Mouse (Mus musculus) CH12.LX (cell line): ENCODE measurements around the gene Vav1. TPM values are rescaled to one million over a fixed set of nuclear protein-coding genes. Genes with fewer than 3 reads are reported as not detected.

Experiments used
- DNase-seq: peaks from one replicate; pipeline ENCODE4 v3.0.0-alpha.2; 2013; ENCODE audit errors: extremely low read depth
- H3K27ac ChIP-seq: 2 replicates; pipeline ENCODE4 v1.5.1; 2012; ENCODE audit warnings: low read depth, mild to moderate bottlenecking, control low read depth, moderate library complexity; ENCODE audit not compliant: insufficient read depth
- H3K27me3 ChIP-seq: replicated peaks from 2 replicates; pipeline ENCODE3; 2012; ENCODE audit warnings: inconsistent platforms
- H3K36me3 ChIP-seq, 2 experiments: replicated peaks in 1 of 2; 2 replicates each; pipeline versions ENCODE3 to v1.6.1; 2012; ENCODE audit warnings: inconsistent platforms in 1 of 2, low read length in 1 of 2, mild to moderate bottlenecking in 1 of 2, mixed read lengths in 1 of 2, moderate library complexity in 1 of 2; ENCODE audit not compliant: control insufficient read depth in 1 of 2, insufficient read depth in 1 of 2
- H3K4me1 ChIP-seq, 2 experiments: 2 replicates each; pipeline ENCODE4 v1.6.1; 2012; ENCODE audit warnings: inconsistent platforms in 1 of 2, moderate library complexity in 1 of 2; ENCODE audit not compliant: insufficient read depth in 2 of 2, control insufficient read depth in 1 of 2
- H3K4me2 ChIP-seq: 2 replicates; pipeline ENCODE4 v1.6.1; 2012; ENCODE audit warnings: low read depth, mild to moderate bottlenecking, control low read depth; ENCODE audit not compliant: poor library complexity, insufficient read depth, severe bottlenecking
- H3K4me3 ChIP-seq, 3 experiments: fragments of 150-350 bp in 1 of 3; sonication (generic) in 1 of 3; replicated peaks in 1 of 3; 2 replicates each; pipeline versions ENCODE3 to v1.5.1; 2011 to 2012; ENCODE audit warnings: low read depth in 2 of 3, low read length in 2 of 3, mild to moderate bottlenecking in 2 of 3, moderate library complexity in 2 of 3, control low read depth in 1 of 3, improper control_type of control experiment in 1 of 3, inconsistent platforms in 1 of 3, mixed read lengths in 1 of 3; ENCODE audit not compliant: poor library complexity in 1 of 3
- H3K79me2 ChIP-seq: replicated peaks from 2 replicates; pipeline ENCODE4 v1.6.1; 2012; ENCODE audit warnings: mild to moderate bottlenecking, moderate library complexity; ENCODE audit not compliant: control insufficient read depth, poor library complexity, insufficient read depth, severe bottlenecking; ENCODE audit errors: extremely low read depth
- H3K9ac ChIP-seq: 2 replicates; pipeline ENCODE4 v1.6.1; 2012; ENCODE audit warnings: low read depth, mild to moderate bottlenecking, control low read depth, moderate library complexity; ENCODE audit not compliant: insufficient read depth
- H3K9me3 ChIP-seq: replicated peaks from 2 replicates; pipeline ENCODE3; 2012; ENCODE audit warnings: low read length, inconsistent platforms, mixed read lengths
- CHD1 ChIP-seq: IDR thresholded peaks from 2 replicates; pipeline ENCODE4 v1.6.1; 2012; ENCODE audit warnings: low read depth, low read length, improper control_type of control experiment, inconsistent platforms
- CTCF ChIP-seq, 2 experiments: IDR thresholded peaks in 1 of 2; conservative IDR thresholded peaks in 1 of 2; 2 replicates each; pipeline ENCODE4 v1.5.1; 2011 to 2012; ENCODE audit warnings: low read depth in 2 of 2, low read length in 2 of 2, improper control_type of control experiment in 1 of 2, inconsistent platforms in 1 of 2, mild to moderate bottlenecking in 1 of 2, moderate library complexity in 1 of 2
- HCFC1 ChIP-seq: IDR thresholded peaks from 2 replicates; pipeline ENCODE4 v1.6.1; 2012; ENCODE audit warnings: low read depth, mild to moderate bottlenecking, inconsistent platforms, low read length, improper control_type of control experiment
- IRF4 ChIP-seq: IDR thresholded peaks from 2 replicates; pipeline ENCODE4 v1.6.1; 2014; ENCODE audit warnings: low read depth, mild to moderate bottlenecking, inconsistent platforms, low read length, improper control_type of control experiment
- JUN ChIP-seq: IDR thresholded peaks from 2 replicates; pipeline ENCODE4 v1.6.1; 2011; ENCODE audit warnings: low read depth, mild to moderate bottlenecking, low read length, improper control_type of control experiment, moderate library complexity; ENCODE audit not compliant: insufficient read depth
- JUND ChIP-seq: conservative IDR thresholded peaks from 2 replicates; pipeline ENCODE4 v1.6.1; 2011; ENCODE audit warnings: low read depth, low read length, improper control_type of control experiment
- KAT2A ChIP-seq: IDR thresholded peaks from 2 replicates; pipeline ENCODE4 v1.6.1; 2012; ENCODE audit warnings: low read length, improper control_type of control experiment, inconsistent platforms; ENCODE audit not compliant: insufficient replicate concordance
- MAFK ChIP-seq: IDR thresholded peaks from 2 replicates; pipeline ENCODE4 v1.6.1; 2011; ENCODE audit warnings: low read length, improper control_type of control experiment; ENCODE audit not compliant: insufficient replicate concordance
- MAX ChIP-seq: IDR thresholded peaks from 2 replicates; pipeline ENCODE4 v1.6.1; 2011; ENCODE audit warnings: low read length, improper control_type of control experiment
- MAZ ChIP-seq: IDR thresholded peaks from 2 replicates; pipeline ENCODE4 v1.6.1; 2012; ENCODE audit warnings: low read depth, mild to moderate bottlenecking, inconsistent platforms, low read length, improper control_type of control experiment, moderate library complexity
- MXI1 ChIP-seq: IDR thresholded peaks from 2 replicates; pipeline ENCODE4 v1.6.1; 2011; ENCODE audit warnings: mild to moderate bottlenecking, low read depth, low read length, improper control_type of control experiment
- NRF1 ChIP-seq: IDR thresholded peaks from 2 replicates; pipeline ENCODE4 v1.6.1; 2014; ENCODE audit warnings: low read depth, mild to moderate bottlenecking, inconsistent platforms, low read length, improper control_type of control experiment, moderate library complexity
- PAX5 ChIP-seq: IDR thresholded peaks from 2 replicates; pipeline ENCODE4 v1.6.1; 2012; ENCODE audit warnings: low read length, inconsistent platforms, mixed read lengths
- POLR2AphosphoS2 ChIP-seq: IDR thresholded peaks from 2 replicates; pipeline ENCODE4 v1.6.1; 2011; ENCODE audit warnings: low read depth, low read length, improper control_type of control experiment
- SIN3A ChIP-seq: IDR thresholded peaks from 2 replicates; pipeline ENCODE4 v1.6.1; 2012; ENCODE audit warnings: low read length, improper control_type of control experiment, inconsistent platforms
- SMC3 ChIP-seq: IDR thresholded peaks from 2 replicates; pipeline ENCODE4 v1.6.1; 2011; ENCODE audit warnings: low read depth, low read length, improper control_type of control experiment
- TCF12 ChIP-seq: IDR thresholded peaks from 2 replicates; pipeline ENCODE4 v1.6.1; 2014; ENCODE audit warnings: low read depth, mild to moderate bottlenecking, inconsistent platforms, low read length, improper control_type of control experiment
- UBTF ChIP-seq: IDR thresholded peaks from 2 replicates; pipeline ENCODE4 v1.6.1; 2012; ENCODE audit warnings: low read depth, mild to moderate bottlenecking, inconsistent platforms, low read length, improper control_type of control experiment, moderate library complexity
- USF1 ChIP-seq: IDR thresholded peaks from 2 replicates; pipeline ENCODE4 v1.6.1; 2014; ENCODE audit warnings: low read depth, mild to moderate bottlenecking, inconsistent platforms, low read length, improper control_type of control experiment
- ZNF384 ChIP-seq: IDR thresholded peaks from 2 replicates; pipeline ENCODE4 v1.6.1; 2012; ENCODE audit warnings: low read depth, low read length, improper control_type of control experiment, inconsistent platforms
- dilution Hi-C: fragments of 300-500 bp; cut with MboI; formaldehyde crosslinking; loops from 2 replicates; pipeline ENCODE4 v1.14.3; 2020; ENCODE audit warnings: low sequenced_read_pairs; ENCODE audit not compliant: extremely low pct_unique_long_range_greater_than_20kb, extremely low pct_ligation_motif_present
- in situ Hi-C: fragments of 300-500 bp; cut with MboI; formaldehyde crosslinking; loops from 3 replicates; pipeline ENCODE4 v1.14.3; 2019; ENCODE audit warnings: low sequenced_read_pairs, low pct_ligation_motif_present, low pct_unique_long_range_greater_than_20kb, mixed read lengths
- polyA plus RNA-seq: library from polyadenylated mRNA; unstranded; fragments of >175 nt; gene quantifications from 2 replicates; pipeline ENCODE4 v1.2.1, GENCODE M21; 2012; ENCODE audit warnings: low read depth; ENCODE audit not compliant: insufficient read length
- total RNA-seq, 2 experiments: library from RNA; depleted of rRNA; stranded (reverse); fragments of 300-350 nt in 1 of 2; fragments of >200 nt in 1 of 2; gene quantifications; 2 replicates each; pipeline ENCODE4 v1.2.3; 2012 to 2014

Vav1 gene
- total and polyA plus RNA-seq, 3 experiments, result 60.3 to 90.9 (median 84.3) TPM

DNA sequence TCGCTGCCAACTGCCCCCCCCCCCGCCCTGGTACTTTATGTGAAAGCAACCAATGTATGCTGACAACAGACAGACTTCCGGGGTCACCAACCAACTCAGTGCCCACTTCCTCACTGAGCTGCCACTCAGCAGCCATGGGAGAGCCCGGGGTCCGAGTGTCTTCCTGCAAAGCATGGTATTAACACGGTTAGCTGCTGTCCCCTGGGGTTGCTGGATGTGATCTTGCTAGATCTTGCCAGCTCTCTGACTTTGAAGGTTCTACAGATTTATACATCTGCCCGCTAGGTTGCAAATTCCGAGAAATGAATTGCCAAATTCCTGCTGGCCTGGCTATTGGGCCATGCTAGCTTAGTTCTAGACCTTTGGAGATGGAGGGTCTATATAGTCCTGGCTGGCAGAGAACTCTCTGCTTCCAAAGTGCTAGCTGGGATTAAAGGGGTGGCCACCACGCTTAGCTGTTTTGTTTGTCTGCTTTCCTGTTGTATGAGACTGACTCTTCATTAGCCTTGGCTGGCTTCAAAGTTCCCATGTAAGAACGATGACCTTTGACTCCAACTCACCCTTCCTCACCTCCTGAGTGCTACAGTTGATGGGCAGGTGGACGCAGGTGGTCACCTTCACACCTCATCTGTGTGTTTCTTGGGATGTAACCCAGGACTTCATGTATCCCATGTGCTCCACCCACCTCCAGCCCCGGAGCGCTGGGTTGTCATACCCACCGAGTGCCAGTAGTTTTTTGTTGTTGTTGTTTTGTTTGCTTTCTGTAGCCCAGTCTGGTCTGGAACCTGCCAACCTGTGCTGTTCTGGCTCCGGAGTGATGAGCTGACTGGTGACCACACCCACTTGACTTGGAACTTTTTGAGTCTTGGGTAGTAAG, 48.8 kb upstream of the Vav1 start:
- DNase-seq, result no peak
- Histone ChIP-seq H3K9me3 (no peaks in the 10 kb centered on the region), H3K4me2 (no peak overlapping the region), H3K36me3 (peaks cover 10 to 16% of the 10 kb centered on the region in 2 experiments), H3K4me3 (no peak overlapping the region), H3K9ac (no peak overlapping the region), H3K4me1 (peaks cover 3 to 13% of the 10 kb centered on the region in 2 experiments; a peak in 3 of 4 replicates), H3K27ac (no peak overlapping the region), H3K79me2 (no peaks in the 10 kb centered on the region), H3K27me3 (no peaks in the 10 kb centered on the region)
- in situ Hi-C loops, result no loop called here
- dilution Hi-C loops, result no loop called here
- TF ChIP-seq PAX5, result no peak
- no peak for TF ChIP-seq MAZ
- TF ChIP-seq JUND, result no peak
- no peak for TF ChIP-seq HCFC1
- no peak for TF ChIP-seq ZNF384
- TF ChIP-seq UBTF, result no peak
- TF ChIP-seq MAFK, result no peak
- TF ChIP-seq MAX, result no peak
- no peak for TF ChIP-seq CTCF (conservative IDR thresholded peaks at IDR 0.05 in 1 of 2, IDR thresholded peaks at IDR 0.05 in 1 of 2; ENCODE audit: low read depth in 2 of 2, low read length in 2 of 2)
- TF ChIP-seq TCF12, result no peak
- TF ChIP-seq MXI1, result no peak
- no peak for TF ChIP-seq CHD1
- no peak for TF ChIP-seq USF1
- TF ChIP-seq IRF4, result no peak

DNA sequence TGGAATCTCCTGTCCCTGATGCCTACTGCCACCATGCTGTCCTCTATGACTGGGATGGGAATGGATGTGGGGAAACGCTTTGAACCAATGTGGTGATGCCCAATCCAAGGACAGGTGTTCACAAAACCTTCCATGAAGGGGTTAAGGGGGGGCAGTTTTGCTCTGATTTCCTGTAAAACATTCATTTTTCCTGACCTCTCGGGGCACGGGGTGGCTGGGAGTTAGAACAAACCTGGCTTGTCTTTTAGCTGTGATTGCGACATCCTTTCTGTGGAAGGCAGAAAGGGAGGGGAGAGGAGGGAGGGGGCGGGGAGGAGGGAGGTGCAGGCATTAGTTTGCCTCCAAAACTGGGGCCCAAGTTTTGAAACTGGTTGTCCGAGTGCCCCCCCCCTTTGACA, 48.2 kb upstream of the Vav1 start:
- Histone ChIP-seq H3K4me2 (no peak overlapping the region), H3K4me1 (peaks cover 3 to 13% of the 10 kb centered on the region in 2 experiments; a peak in 3 of 4 replicates)

More for the DNA sequence above, 48.2 kb upstream of the Vav1 start:
- TF ChIP-seq SIN3A (no peak), ZNF384 (no peak), KAT2A (no peak), UBTF (no peak), NRF1 (no peak), MAFK (no peak), MAX (no peak), JUN (no peak), CHD1 (no peak), SMC3 (no peak), POLR2AphosphoS2 (no peak)
- Histone ChIP-seq H3K27me3 (no peaks in the 10 kb centered on the region), H3K79me2 (no peaks in the 10 kb centered on the region), H3K27ac (no peak overlapping the region), H3K9me3 (no peaks in the 10 kb centered on the region), H3K36me3 (peaks cover 15 to 22% of the 10 kb centered on the region in 2 experiments), H3K4me3 (no peak overlapping the region), H3K9ac (no peak overlapping the region)
- in situ Hi-C loops, result no loop called here
- no peak for DNase-seq
- dilution Hi-C loops, result no loop called here
